Mouse (Mus musculus) cerebellum, adult 11 months (tissue): Measurements from ENCODE around the gene Mpped2.

Experiments
- DNase-seq: peaks from one replicate; pipeline ENCODE4 v3.0.0; 2022

Gene Mpped2

DNA sequence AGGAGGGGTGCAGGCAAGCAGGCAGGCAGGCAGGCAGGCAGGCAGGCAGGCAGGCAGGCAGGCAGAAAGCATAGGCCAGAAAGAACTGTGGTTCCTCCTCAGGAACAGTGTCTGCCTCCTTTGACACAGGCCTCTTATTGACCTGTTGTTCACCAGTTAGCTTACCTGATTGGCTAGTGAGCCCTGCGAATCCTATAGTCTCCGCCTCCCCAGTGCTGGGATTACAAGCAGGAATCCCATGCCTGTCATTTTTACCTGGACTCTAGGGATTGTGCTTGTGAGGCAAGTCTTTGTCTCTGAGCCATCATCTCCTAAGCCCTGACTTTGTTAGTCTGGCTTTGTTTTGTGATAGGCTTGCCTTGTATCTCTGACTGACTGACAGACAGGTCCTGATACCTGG is 14.1 kb downstream of the Mpped2 start:
- DNase-seq, result no peak

DNA sequence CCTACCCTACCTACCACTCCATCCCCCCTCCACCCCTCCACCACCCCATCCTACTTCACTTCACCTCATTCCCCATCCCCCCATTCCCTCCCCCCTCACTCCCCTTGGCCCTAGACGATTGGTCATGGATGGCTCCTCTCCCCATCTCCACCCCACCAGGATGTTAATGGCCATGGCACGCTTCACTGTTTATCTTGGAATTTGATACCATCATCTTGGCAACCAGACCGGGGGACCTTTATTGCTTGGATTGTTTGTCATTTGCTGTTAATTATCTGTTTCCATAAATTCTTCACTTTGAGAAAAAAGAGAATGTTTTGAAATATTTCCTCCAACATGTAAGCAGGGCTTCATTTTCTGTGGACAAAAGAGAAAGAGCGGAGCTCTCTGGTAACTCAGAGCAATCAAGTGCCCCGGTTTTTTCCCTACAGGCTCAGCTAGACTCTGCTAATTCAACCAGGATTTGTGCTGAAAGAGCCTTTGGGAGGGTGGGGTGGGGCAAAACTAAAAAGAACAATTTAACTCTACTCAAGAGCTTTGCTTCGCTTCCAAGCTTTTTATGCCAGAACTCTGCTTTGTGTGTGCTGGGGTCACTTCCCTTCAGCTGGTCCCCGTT is 17.9 kb downstream of the Mpped2 start:
- no peak for DNase-seq

DNA sequence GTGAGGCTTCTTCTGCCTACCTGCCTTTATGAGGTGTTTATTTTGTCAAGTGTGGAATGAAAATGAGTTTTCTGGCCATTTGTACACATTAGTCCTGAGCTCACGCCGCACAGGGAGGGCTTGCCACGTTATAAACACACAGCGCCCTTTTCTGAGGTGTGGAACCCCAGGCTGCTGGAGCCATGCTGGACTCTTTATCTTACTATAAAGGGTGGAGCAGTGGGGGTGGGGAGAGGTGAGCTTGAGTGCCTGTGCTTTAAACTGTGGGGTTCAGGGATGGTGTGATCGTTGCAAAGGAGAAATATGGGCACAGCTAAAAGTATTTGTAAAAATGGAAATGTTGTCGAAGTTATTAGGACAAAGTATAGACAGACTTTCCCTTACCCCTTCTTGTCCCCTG is 18.4 kb downstream of the Mpped2 start:
- no peak for DNase-seq

DNA sequence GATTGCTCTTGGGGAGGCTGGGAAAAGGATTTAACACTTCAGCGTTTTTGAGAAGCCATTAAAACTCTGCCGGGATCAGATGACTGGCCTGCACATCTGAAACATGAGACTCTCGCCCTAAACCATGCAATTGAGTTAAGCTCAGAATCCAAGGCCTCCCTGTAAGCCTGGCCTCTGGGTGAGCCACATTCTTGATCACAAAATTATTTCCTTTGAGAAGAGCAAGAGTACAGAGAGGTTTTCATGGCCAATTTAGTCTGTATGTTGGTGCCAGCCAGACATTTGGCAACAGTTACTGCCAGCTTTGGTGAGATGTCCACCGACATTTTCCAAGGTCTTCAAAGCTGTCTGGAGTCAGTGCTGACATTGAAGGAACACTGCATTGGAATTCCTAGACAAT is 20.1 kb downstream of the Mpped2 start:
- DNase-seq, result peak; percentile 3

DNA sequence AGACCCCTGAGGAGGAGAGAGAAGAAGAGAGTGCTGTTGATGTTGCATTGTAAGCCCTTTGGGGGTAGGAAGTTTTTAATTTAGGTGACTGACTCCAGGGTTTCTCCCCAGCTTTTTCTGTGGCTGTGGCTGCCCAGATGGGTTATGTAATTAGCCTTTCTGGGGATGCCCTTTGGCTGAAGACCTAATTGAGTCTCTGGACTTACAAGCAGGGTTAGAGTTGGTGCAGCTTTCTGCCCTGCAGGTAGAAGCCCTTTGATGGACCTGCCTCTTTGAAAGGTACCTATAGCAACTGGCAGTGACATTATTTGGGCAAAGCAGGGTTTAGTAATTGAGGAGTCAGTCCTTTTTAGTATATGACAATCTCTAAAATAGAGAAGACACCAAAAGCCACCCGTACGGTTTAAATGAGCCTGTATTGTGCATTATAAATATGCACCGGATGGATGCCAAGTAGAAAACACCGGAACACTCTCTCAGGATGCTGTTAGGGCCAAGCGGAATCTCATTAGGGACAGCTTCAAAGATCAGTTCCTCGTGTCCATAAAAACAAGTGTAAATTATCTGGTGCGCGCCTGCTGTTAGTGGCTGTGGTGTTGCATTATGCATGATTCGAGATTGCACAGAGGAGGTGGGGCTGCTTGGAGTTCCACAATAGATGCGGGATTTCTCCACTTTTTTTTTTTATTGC is 22.8 kb downstream of the Mpped2 start:
- no peak for DNase-seq

DNA sequence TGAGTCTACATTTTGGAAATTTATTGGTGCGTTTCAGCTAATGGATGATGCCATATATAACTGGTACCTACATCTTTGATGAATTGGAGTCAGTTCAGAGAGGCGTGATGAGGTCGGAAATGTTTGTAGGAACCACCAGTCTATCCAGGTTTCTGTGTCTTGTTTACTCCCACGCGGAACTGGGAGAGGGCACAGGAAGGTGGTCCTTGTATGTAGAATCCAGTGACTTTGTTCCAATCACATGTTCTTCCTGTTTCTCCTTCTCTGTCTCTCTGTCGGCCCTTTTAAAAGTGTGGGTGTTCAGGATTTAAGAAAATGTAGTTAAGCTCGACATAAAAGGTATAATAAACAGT is 23.3 kb downstream of the Mpped2 start:
- DNase-seq, result no peak

DNA sequence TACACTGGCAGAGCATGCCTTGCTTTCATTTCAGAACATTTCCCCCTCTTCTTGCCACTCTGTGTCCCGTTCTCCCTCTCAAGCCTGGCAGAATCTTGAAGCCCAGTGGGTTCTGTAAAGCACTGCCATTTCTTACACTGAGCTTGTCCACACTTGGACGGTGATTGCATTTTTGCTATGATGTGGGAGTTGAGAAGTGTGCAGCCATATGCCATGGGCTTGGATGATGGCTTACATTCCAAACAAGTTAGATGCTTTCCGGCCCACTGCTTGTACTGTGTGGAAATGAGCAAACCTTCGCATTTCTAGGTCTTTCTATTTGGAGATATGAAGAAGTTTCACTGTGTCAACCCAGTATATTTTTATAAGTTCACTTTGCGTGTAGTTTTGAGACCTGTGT is 25.8 kb downstream of the Mpped2 start:
- no peak for DNase-seq

DNA sequence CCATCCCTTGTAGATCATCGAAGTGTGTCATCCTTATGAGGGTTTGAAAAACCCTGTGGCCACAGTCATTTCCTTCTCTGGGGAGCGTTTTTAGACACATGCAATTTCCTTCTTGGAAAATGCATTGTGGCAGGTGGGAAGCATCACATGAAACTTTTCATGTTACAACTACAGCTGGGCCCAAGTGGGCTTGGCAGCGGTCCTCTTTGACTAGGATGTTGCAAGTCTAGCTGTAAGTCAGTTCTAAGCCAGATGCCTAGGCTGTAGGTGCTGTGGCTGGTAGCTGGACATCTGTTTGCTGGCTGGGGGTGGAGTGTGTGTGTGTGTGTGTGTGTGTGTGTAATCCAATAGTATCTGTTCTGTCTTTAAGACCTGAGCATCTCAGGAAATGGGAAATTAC is 26.4 kb downstream of the Mpped2 start:
- no peak for DNase-seq

DNA sequence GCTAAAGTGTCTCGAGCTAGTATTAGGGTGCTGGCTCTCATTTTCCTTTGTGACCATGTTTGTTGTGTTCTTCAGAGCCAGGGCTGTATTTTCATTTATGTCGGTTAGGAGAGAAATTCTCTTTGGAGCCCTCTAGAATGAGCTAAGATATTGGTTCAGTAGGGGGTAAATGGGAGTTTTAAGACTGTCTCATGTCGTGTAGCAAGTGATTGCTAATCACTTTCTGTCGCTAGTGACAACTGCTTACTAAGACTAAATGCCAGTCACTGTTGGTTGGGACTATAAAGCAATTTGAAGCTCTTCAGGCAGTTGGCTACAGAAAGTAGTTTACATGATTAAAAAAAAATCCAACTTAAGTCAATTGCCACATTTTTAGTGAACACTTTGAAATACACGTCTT is 27.6 kb downstream of the Mpped2 start:
- DNase-seq, result no peak

DNA sequence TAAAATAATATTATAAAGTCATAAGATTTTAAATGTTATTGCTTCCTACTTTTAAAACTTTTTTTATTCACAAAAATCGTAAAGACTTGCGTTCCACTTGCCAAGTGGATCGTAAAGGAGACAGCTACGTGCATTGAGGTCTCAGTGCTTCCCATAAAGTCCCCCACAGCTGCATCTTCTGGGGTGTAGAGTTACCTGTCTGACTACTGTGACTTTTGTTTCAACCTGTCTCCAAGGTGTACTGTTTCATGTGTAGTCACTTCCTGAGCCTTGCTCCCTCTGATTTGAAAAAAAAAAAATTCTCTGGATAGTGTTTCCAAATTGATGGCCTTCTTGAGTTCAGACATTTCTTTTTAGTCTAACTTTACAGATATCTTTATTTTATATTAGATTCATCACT is 29.0 kb downstream of the Mpped2 start:
- DNase-seq, result no peak

DNA sequence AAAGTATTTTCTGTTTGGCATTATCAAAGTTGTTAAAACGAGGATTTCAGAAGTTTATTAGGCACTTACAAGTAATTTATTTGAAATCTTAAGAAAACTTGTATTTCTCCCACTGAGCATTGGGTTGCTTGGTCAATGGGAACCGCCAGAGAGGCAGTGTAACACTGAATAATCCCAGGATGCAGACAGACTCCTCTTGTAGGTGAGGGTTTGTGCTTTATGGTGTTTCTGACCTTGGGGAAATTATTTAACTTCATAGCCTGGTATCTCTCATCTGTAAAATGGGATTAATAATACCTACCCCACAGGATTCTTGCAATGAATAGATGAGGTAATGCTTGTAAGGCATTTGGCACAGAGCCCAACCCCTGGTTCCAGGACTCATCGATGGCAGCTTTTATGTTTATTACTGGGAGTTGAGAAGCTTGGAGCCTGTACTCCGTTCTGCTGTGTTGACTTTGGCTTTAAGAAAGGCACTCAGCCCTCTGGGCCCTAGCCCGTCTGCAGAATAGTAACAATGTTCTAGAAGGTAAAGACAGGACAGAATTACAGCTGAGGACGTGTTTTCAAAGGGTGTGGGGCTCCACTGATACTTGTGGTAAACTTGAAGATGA is 37.0 kb downstream of the Mpped2 start:
- no peak for DNase-seq

DNA sequence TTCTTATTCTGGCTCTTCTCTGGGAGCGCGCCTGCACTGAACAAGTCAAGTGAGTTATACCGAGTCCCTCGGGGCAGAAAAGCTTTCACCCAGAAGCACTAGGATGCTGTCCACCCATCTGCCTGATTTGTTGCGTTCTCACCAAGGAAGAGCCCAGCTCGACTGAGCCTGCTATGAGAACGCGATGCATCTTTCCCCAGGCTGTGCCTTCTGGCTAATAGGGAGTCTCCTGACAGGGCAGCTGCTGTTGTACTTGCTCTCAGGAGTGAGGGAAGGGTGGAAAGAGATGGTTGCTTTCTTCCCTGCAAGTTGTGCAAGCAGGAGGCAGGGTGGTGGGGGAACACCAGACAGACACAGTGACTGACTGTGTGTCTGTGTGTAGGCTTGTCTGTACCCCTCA is 37.5 kb downstream of the Mpped2 start:
- DNase-seq, result no peak

DNA sequence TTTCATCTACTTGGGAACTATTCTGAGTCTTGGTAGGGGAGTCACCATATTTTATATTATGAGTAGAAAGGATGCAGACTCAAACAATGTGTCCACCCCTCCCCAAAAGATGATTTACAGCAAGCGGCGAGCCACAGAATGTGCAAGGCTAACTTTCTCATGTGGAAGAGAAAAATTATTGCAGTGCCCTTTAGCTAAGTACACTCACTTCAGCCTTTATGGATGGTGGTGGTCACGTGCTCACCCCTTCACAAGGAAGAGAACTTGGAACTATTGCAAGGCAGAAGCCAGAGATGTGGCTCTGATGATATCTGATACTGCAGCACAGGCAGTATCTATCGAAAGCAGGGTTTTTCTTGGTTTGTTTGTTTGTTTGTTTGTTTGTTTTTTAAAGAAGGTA is 38.4 kb downstream of the Mpped2 start:
- no peak for DNase-seq

DNA sequence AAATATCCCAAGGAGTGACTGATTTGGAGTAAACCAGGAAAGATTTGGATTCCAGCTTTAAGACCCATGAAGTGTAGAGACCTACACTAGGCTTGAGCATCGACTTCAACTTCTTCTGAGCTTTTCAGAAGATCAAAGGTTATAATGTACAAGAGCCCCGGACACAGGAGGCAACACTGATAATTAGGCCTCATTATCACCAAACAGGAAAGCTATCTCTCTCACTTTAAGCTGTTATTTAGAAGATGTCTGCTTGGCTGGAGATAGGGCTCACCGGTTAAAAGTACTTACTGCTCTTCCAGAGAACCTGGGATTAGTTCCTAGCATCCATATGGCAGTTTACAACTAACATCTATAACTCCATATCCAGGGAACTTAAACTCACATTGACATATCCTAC is 39.1 kb downstream of the Mpped2 start:
- DNase-seq, result no peak

DNA sequence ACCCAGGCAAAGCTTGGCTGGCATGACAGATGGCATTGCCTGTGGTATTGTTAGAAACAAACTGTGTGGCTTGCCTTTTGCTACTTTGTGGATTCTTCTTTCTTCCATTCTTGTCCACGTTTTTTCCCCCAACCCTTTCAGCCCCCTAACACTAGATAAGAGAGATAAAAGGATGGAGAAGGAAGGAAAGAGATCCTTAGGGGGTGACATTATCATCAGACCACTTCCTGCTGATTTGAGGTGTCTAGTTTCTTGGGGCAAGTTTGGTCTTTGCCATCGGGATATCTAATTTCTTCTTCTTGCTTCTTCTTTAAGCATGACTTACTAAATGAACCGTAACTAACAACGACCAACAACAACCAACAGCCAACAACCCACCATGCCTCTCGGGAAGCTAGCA is 40.3 kb downstream of the Mpped2 start:
- no peak for DNase-seq

DNA sequence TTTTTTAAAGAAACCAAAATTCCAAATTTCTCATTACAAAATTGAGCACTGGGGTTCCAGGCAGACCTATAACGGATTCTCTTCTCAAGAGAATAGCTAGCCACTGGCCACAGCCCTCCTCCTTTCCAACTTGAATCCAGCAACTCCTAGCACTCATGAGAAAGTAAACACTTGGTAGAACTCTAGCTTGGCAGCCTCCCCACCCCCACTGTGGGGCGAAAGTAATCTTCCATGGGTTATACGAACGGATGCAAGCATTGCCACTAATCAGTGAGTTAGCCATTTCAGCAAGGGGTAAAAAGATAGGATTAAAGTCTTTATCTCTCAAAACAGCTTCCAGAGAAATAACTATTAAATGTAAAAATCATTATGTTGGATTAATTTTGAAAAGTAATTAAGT is 40.9 kb downstream of the Mpped2 start:
- DNase-seq, result no peak

DNA sequence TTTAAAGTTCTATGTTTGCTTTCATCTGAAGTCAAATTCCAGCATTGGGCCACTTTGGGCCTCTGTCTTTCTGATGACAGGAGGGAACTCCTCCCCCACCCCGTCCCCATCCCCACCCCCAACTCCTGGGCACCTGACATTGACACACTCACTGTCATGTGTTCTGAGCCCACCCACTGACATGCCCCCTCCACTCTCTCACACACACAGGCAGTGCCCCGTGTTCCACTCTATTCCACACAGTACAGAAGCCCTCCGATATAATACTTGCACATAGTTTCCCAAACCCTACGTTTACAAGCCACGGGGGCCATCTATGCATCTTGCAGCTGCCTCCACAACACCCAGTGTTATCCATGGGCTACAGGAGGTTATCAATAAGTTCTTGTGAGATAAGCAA is 42.1 kb downstream of the Mpped2 start:
- DNase-seq, result no peak

DNA sequence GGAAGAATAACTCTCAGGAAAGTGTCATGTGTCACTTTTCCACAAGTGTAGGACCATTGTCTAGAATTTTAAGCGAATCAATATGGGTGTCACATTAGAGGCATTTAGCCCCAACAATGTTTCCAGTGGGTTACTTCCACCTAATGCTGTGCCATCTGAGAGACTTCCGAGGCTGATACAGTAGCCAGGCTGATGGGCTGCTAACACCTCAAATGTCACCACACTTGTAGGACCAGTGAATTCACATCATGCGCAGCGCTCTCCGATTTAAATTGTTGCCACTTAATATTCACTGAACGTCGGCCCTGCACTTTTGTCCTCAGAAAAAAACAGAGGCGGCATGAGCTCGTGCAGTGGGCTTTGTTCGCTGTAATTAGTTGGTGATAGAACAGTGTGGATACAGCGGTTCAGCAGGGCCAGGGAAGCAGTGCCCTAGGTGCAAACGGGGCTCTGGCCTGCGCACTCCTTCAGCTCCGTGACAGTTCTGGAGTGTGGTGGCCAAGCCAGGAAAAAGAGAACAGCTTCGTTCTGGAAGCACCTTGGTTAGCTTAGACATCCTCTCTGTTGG is 42.8 kb downstream of the Mpped2 start:
- no peak for DNase-seq

DNA sequence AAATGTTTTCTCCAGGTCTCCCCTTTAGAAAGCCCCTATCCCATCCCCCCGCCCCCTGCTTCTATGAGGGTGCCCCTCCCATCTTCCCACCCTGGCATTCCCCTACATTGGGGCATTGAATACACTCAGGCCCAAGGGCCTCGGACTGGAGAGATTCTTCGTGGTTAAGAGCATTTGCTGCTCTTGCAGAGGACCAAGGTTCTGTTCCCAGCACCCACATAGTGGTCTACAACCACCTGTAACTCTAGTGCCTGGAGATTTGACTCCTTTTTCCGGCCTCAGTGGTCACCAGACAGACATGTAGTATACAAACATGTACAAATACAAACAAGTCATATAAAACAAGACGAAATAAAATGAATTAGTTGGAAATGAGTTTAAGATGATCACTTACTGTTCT is 45.9 kb downstream of the Mpped2 start:
- DNase-seq, result no peak

DNA sequence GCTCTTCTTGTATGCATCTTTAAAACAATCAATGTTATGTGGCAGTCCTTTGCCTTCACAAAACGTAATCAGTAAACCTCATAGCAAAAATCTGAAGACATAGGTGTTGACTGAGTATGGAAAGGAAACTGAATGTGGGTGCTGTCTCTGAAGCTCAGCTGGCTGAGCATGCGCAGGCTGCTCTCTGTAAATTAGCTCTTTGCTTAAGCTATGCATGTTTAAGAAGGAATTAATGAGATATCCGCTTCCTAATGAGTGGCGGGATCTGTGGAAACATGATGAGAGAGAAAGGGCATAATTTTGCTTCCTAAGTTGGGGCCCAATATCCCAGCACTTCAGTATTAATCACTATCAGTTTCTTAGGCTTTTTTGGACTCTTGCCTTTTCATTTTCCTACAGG is 51.0 kb downstream of the Mpped2 start:
- DNase-seq, result no peak

DNA sequence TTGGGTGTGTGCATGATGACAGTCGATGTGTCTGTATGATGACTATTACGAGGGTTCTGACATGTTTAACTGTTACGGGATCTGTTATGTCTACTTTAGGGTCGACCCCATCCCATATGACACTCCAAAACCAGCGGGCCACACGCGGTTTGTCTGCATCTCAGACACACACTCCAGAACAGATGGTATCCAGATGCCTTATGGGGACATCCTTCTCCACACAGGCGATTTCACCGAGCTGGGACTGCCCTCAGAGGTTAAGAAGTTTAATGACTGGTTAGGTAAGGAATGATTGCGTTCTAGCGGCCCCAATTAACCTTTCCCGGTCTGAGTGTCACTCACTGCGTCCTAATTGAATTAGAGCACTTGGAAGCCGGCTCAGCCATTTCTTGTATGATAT is 51.5 kb downstream of the Mpped2 start:
- no peak for DNase-seq

DNA sequence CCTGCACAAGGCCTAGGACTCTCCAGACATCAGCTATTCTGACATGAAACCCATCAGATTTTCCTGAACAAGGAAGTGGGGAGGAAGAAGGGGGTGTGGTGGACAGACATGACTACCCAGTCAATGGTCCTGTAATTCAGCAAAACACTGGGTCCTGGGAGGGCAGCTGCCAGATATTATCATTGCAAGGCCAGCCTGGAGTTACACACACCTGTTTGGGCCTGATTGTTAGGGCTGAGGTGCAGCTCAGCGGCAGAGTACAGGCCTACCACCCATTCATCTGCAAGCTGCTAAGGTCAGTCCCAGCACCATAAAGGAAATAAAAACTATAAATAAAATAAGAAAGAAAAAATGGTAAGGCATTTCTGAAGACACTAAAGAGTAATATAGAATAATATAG is 52.3 kb downstream of the Mpped2 start:
- no peak for DNase-seq

DNA sequence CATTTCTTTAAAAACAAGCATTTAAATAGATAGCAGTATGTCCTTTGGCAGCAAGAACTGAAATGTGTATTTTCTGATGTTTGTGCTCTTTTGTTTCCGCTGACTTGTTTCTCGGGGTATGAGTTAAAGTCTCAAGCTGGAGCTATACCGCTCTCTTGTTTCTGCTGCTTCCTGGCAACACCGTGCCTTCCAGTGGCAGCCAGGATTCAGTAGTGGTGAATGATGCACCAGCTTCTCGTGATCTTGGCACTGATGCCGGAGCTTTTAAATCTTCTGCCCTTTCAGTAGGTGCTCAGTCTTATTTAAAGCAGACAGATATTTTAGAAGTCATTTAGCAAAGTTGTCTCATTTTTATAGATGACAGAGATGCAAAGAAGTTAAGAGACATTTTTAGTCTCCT is 53.1 kb downstream of the Mpped2 start:
- DNase-seq, result no peak

DNA sequence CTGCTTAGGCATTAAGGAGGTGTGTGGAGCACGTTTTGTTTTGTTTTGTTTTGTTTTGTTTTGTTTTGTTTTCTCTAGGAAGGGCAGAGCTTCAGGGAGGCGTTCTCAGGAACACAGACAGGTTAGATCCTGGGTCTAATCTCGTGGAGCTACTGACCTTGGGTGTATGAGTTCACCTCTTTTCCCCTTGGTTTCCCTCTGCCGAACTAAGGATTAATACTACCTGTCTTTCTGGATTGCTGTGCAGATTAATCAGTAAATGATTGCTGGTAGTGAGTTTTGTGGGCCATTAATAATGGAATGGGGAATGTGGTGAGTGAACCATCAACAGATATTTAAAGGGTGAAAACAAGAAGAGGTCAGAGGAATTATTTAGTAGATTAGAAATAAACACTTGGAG is 53.8 kb downstream of the Mpped2 start:
- DNase-seq, result no peak

DNA sequence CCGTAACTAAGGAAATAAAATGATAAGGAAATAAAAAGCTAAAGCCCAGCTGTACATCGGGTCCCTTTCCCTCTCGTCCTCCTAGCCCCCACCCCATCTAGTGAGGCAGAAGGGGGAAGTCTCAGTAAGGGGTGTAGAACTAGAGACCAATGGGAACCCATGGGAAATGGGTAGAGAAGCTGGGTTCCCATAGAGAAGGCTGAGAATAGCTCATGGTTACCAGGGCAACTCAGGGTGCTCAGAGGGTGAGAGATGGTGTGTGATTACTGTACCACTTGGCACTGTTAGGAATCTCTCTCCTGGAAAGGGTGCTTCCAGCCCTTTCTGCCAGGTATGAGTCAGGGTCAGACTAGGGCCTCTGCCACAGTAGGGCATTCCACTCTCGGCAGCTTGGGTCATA is 54.3 kb downstream of the Mpped2 start:
- DNase-seq, result no peak
